ENCODE assay signal across 8 mouse cellular contexts in the genomic region with DNA sequence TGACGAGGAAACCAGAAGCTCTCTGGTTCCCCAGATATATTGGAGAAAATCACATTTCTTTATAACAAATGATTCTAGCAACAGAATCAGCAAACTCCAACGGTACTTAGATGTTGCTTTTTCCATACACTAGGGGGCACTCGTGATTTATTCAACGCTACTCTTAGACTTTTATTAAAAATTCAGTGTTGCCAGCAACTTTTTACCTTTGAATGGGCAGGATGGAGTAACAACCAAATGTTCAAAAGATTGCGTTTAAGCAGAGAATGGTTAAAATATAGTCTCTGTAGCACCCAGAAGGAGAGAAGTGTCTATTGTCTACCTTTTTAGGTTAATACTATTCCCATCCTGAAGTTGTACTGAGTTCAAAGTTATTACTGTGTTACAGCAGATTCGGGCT.
A peak's percentile ranks its signal among the peaks of the same experiment; 100 is the strongest.
DNase-seq lines count a peak whose midpoint lies in the region; ATAC-seq lines count a peak whose summit lies in the region.

No protein-coding gene starts in this region.

- H3K27ac ChIP-seq in midbrain, embryonic 11.5 days (ENCODE audit: low read depth, low read length): no peak overlapping the region
- H3K27ac ChIP-seq in midbrain, embryonic 10.5 days (replicated peaks): no peak overlapping the region
- no peak overlapping the region for H3K27ac ChIP-seq in forebrain, embryonic 14.5 days (ENCODE audit: low read depth, low read length)

- no peaks in the 10 kb centered on the region for H3K4me1 ChIP-seq in midbrain, embryonic 11.5 days (ENCODE audit: control insufficient read depth, insufficient read depth, low read length)
- H3K4me1 ChIP-seq in midbrain, embryonic 10.5 days: no peaks in the 10 kb centered on the region
- no peaks in the 10 kb centered on the region for H3K4me1 ChIP-seq in forebrain, embryonic 14.5 days (ENCODE audit: control insufficient read depth, insufficient read depth, low read length)

- peak; percentile 67; the same call in 1 of the 2 replicates for ATAC-seq in frontal cortex, adult (ENCODE audit: low TSS enrichment)
- no peak for ATAC-seq in midbrain, embryonic 11.5 days (ENCODE audit: low FRiP score)
- ATAC-seq in forebrain, embryonic 14.5 days: peak; percentile 66; the same call in 1 of the 2 replicates
- ATAC-seq in megakaryocyte, adult 5-6 weeks (ENCODE audit: poor library complexity, severe bottlenecking): 0 out of 2 replicates have a peak, but pooled peaks have one; percentile 51

- H3K4me3 ChIP-seq in midbrain, embryonic 11.5 days (ENCODE audit: low read depth, low read length): no peak overlapping the region
- H3K4me3 ChIP-seq in midbrain, embryonic 10.5 days: no peak overlapping the region
- H3K4me3 ChIP-seq in forebrain, embryonic 14.5 days (ENCODE audit: low read depth, low read length): no peak overlapping the region

- H3K4me2 ChIP-seq in midbrain, embryonic 11.5 days: no peak overlapping the region
- H3K4me2 ChIP-seq in forebrain, embryonic 14.5 days (ENCODE audit: low read length): no peak overlapping the region

- DNase-seq in frontal cortex, postnatal 14 days (ENCODE audit: low spot score in 2 of 2): no peak
- DNase-seq in midbrain, embryonic 11.5 days (ENCODE audit: low spot score, missing footprints): peak; percentile 95
- DNase-seq in midbrain, embryonic 10.5 days (ENCODE audit: low spot score): no peak
- peak; percentile 39 for DNase-seq in T-cell, adult 2 months (ENCODE audit: low spot score)
- DNase-seq in forebrain, embryonic 14.5 days (ENCODE audit: low spot score): peak; percentile 88
- no peak for DNase-seq in testis, postnatal 10 days (ENCODE audit: low spot score)

- no peaks in the 10 kb centered on the region for H3K36me3 ChIP-seq in midbrain, embryonic 11.5 days (ENCODE audit: control insufficient read depth, insufficient read depth, low read length)
- no peaks in the 10 kb centered on the region for H3K36me3 ChIP-seq in midbrain, embryonic 10.5 days
- no peaks in the 10 kb centered on the region for H3K36me3 ChIP-seq in forebrain, embryonic 14.5 days (ENCODE audit: control insufficient read depth, insufficient read depth, low read length)

- H3K27me3 ChIP-seq in midbrain, embryonic 11.5 days (ENCODE audit: control insufficient read depth, insufficient read depth, low read length): no peaks in the 10 kb centered on the region
- H3K27me3 ChIP-seq in midbrain, embryonic 10.5 days (ENCODE audit: low read depth, poor library complexity, severe bottlenecking): no peaks in the 10 kb centered on the region
- H3K27me3 ChIP-seq in forebrain, embryonic 14.5 days (replicated peaks; ENCODE audit: control insufficient read depth, insufficient read depth, low read length): no peaks in the 10 kb centered on the region

- no peaks in the 10 kb centered on the region for H3K9me3 ChIP-seq in midbrain, embryonic 11.5 days (ENCODE audit: control insufficient read depth, low read length)
- H3K9me3 ChIP-seq in midbrain, embryonic 10.5 days (replicated peaks): no peaks in the 10 kb centered on the region
- H3K9me3 ChIP-seq in forebrain, embryonic 14.5 days (replicated peaks; ENCODE audit: control insufficient read depth, low read length): no peaks in the 10 kb centered on the region

- H3K9ac ChIP-seq in midbrain, embryonic 11.5 days (ENCODE audit: low read length): no peak overlapping the region
- H3K9ac ChIP-seq in forebrain, embryonic 14.5 days (ENCODE audit: low read length): no peak overlapping the region

- 25% methylated on average over 6 of the region's 6 CpGs for WGBS in midbrain, embryonic 11.5 days
- 26% methylated on average over 6 of the region's 6 CpGs for WGBS in midbrain, embryonic 10.5 days
- WGBS in forebrain, embryonic 14.5 days: 8% methylated on average over 6 of the region's 6 CpGs

Comparison
In these comparisons a context has a peak if more than half of its experiments do, and no peak if none do; other contexts are left out.
1. DNase-seq: peak in midbrain, embryonic 11.5 days (single experiment), T-cell, adult 2 months (single experiment) and forebrain, embryonic 14.5 days (single experiment); none in frontal cortex, postnatal 14 days (0 of 2), midbrain, embryonic 10.5 days (single experiment) and testis, postnatal 10 days (single experiment).